Mouse (Mus musculus): ENCODE results near the gene Dlx3.

Dlx3 gene

GRCm38 (mm10) chr11:95088857-95089779 is 30.8 kb upstream of the Dlx3 start:
- DNase-seq (ENCODE audit: low read depth, low spot score), result no peak

GRCm38 (mm10) chr11:95093077-95093476 is 26.8 kb upstream of the Dlx3 start:
- DNase-seq (ENCODE audit: low read depth, low spot score), result no peak

GRCm38 (mm10) chr11:95095596-95095995 is 24.3 kb upstream of the Dlx3 start:
- DNase-seq (ENCODE audit: low read depth, low spot score), result no peak

- DNase-seq (ENCODE audit: low read depth, low spot score), result no peak
These were observed 23.1 kb upstream of the Dlx3 start for GRCm38 (mm10) chr11:95096608-95097373.

- DNase-seq (ENCODE audit: low read depth, low spot score), result no peak
These were observed 22.0 kb upstream of the Dlx3 start for GRCm38 (mm10) chr11:95097889-95098288.

- DNase-seq (ENCODE audit: low read depth, low spot score), result no peak
These were observed 21.4 kb upstream of the Dlx3 start for GRCm38 (mm10) chr11:95098346-95099095.

- DNase-seq (ENCODE audit: low read depth, low spot score), result no peak
These were observed 19.5 kb upstream of the Dlx3 start for GRCm38 (mm10) chr11:95100393-95100792.

- no peak for DNase-seq (ENCODE audit: low read depth, low spot score)
These were observed 18.7 kb upstream of the Dlx3 start for GRCm38 (mm10) chr11:95101071-95101788.

GRCm38 (mm10) chr11:95102161-95102904 is 17.6 kb upstream of the Dlx3 start:
- no peak for DNase-seq (ENCODE audit: low read depth, low spot score)

GRCm38 (mm10) chr11:95104266-95104665 is 15.7 kb upstream of the Dlx3 start:
- DNase-seq (ENCODE audit: low read depth, low spot score), result no peak

GRCm38 (mm10) chr11:95105274-95105874 is 14.5 kb upstream of the Dlx3 start:
- DNase-seq (ENCODE audit: low read depth, low spot score), result no peak

- DNase-seq (ENCODE audit: low read depth, low spot score), result peak; percentile 77
These were observed 13.3 kb upstream of the Dlx3 start for GRCm38 (mm10) chr11:95106440-95107236.

- no peak for DNase-seq (ENCODE audit: low read depth, low spot score)
These were observed 10.9 kb upstream of the Dlx3 start for GRCm38 (mm10) chr11:95109000-95109399.

- no peak for DNase-seq (ENCODE audit: low read depth, low spot score)
These were observed 9.8 kb upstream of the Dlx3 start for GRCm38 (mm10) chr11:95110081-95110480.

GRCm38 (mm10) chr11:95117030-95117429 is 2.9 kb upstream of the Dlx3 start:
- DNase-seq (ENCODE audit: low read depth, low spot score), result peak; percentile 83

- no peak for DNase-seq (ENCODE audit: low read depth, low spot score)
These were observed 1.4 kb upstream of the Dlx3 start for GRCm38 (mm10) chr11:95118505-95118904.

GRCm38 (mm10) chr11:95120633-95121020 is 708 bp downstream of the Dlx3 start:
- DNase-seq (ENCODE audit: low read depth, low spot score), result no peak

GRCm38 (mm10) chr11:95121161-95122099 is 1.5 kb downstream of the Dlx3 start:
- DNase-seq (ENCODE audit: low read depth, low spot score), result no peak
